Mouse (Mus musculus) adrenal gland, adult 18-20 months (tissue): ENCODE data around the gene Olfr376. TPM values are rescaled to one million over a fixed set of nuclear protein-coding genes. Genes with fewer than 3 reads are reported as not detected.

Experiments
- DNase-seq, 2 experiments: peaks; one replicate each; pipeline ENCODE4 v3.0.0; 2021 to 2022; ENCODE audit warnings: low spot score in 2 of 2
- long read RNA-seq, 2 experiments: library from polyadenylated mRNA; stranded (forward); transcript quantifications; one replicate each; pipeline ENCODE4 v2.0.0; 2021
- total RNA-seq, 2 experiments: library from RNA; stranded (reverse); gene quantifications; 1 replicate in 1 of 2; 2 replicates in 1 of 2; pipeline ENCODE4 v1.2.3; 2021

Gene Olfr376
- not detected for total RNA-seq
- long read RNA-seq, experiment 1, result 0 reads
- long read RNA-seq, experiment 2, result 0 reads

DNA sequence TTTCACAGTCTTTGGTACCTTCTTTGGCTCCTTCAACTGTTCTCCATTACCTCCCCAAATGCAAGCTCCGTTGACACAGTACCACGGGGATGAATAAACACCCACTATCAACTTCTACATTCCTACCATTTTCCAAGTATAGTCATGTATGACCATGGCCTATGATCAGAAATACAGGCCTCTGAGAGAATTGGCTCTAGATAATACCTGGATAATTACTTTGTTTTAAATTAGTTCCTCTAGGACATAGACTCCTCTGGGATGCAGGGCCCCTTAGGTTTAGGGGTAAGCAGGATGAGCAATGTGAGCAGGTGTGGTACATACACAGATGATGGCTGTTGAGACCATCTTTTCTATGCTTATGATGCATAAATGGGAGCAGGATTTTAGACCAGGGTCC lies at the start of gene Olfr376:
Gene Olfr376 (plus strand): TSS at position 301 of the 400 bp plus-strand sequence.
- DNase-seq, result no peak

DNA sequence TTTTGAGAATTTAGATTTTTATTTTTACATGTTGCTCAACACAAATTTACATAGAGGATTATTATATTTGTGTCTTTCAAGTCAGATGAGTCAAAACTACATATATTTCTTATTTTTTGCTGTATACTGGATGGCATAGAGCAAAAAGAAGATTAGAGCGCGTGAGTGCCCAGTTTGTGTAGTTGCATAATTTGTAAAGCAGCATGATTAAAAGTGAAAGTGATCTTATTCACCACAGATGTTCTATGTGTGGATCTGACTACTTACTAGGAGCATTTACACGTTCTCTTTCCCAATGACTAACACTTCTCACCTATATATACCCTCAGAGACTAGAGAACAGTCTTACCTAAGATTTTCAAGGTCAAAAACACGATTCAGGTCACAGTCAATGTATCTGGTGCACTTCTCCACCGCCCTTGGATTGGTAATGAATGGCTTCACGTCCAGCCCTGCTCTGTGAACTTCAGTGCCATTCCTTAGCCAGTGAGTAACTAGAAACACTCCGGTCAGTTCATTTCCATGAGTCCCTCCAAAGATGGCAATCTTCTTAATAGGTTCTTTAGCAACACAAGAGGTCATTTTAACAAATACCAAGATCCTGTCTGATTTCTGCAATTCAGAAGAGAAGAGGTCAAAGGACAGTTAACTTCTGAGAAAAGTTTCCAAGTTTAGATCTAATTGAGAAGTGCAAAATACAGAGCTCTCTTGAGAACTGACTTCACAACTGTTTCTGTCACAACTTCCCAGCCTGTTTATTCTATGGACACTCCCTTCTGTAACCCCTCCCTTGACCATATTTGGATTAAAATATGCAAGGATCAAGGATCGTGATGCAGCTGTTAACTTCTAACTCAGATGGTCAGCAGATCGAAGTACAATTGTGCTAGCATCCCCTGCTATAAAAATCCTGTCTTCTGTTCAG lies 46.9 kb upstream of the Olfr376 start:
- no peak for DNase-seq

DNA sequence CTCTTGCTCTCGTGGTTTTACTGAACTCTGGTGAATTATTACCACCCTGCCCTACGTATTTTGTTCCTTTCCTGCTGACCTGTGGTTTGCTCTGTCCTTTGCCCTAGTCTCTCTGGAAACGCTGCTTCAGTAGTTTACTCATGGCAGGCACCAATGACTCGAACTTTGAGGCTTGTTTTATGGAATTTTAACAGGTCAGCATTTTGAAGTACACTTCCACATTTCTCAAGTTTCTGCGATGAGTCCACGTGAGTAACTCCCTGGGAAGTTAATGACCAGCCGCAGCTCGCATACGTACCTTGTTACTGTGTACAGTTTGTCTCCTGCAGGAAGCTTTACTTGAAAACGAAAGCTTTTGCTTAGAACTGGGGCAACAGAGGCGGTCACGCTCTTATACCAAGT lies 44.6 kb upstream of the Olfr376 start:
- DNase-seq, result peak in 1 of 2 experiments; percentile 19

DNA sequence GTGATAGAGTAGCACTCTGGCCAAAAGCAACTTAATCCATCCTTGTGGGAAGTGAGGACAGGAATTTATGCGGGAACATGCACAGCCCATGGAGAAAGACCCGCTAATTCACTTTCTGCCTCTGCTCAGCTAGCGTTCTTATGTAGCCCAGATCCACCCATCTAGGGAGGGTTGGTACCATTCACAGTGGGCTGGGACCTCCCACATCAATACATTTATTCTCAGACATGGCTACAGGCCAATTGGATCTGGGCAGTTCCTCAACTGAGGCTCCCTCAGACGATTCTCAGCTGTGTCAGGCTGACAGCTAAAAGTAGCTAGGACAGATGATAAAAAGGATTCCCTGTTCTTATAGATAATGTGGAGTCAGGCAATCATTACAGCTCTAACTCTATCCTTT lies 43.7 kb upstream of the Olfr376 start:
- DNase-seq, result no peak

DNA sequence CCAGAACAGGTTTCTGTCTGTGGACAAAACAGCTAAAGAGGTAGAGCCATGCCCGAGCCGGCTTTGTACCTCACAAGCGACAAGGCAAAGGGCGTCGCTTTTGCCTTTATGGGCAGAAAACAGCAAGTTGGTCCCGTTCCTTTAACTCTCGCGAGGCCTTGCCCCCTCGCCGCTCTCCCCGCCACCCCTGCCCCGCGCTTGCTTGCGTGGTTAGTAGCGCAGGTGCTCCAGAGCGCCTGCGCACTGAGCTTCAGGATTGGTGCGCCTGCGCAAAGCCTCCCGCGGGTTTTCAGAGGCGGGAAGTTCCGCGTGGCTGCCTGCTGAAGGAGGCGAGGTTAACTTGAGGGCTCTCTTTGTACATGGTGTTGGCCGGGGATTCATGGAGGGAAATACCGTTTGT lies 41.6 kb upstream of the Olfr376 start, which contains the start of the genes Aspa, Gm49340 and Spata22:
Gene Aspa (minus strand): TSS at position 155 of the 400 bp plus-strand sequence.
Gene Gm49340 (plus strand): TSS at position 300 of the 400 bp plus-strand sequence.
Gene Spata22 (plus strand): TSS at position 300 of the 400 bp plus-strand sequence.
- DNase-seq, result no peak

DNA sequence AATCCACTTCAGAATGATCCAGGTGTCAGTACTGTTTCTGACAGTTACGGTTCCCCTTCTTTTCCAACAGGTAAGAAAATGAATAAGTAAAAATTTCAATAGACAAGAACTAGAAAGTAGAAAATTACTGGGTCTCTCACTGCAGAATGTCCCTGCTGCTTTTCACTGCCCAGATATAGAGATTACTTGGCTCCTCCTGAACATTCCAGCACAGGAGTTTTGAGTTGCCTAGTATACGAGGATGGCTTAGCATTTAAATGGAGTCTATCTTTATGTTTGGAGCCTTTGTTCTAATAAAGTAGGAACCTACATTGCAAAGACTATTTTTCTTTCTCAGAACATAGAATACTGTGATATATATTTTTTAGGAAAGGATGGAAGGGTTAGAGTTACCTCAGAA lies 37.7 kb upstream of the Olfr376 start:
- DNase-seq, result no peak

DNA sequence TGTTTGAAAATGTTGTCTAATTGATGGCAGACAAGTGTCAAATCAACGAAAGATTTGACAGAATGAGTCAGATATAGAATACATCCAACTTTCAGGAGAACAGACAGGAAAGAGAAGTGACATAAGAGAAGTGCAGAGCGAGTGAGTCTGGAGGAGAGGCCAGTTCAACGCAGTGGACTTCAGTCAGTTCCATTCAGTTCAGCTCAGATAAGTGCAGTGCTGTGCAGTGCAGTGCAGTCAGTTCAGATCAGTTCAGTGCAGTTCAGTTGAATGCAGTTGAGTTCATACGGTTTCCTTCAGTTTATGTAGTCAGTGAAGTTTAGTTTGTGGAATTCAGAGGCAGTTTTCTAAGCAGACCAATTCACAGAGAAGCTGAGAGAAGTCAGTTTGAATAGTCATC lies 34.1 kb upstream of the Olfr376 start:
- no peak for DNase-seq

DNA sequence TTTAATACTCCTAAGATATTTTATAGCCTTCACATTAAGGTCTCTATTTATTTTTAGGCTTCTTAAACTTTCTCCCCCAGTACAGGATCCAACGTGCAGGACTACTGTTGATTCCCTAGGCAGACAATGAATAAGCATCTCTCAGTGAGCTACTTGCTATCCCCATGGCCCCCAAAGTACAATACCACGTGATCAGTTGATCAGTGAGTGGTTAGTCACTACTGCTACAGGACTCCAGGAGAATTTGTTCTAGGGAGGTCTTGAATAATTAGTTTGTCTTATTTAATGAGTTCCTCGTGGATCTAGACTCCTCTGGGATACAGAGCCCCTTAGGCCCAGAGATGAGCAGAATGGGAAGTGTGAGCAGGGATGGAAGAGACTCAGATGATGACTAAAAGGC lies 20.6 kb upstream of the Olfr376 start, which contains the start of gene Olfr20:
Gene Olfr20 (plus strand): TSS at position 301 of the 400 bp plus-strand sequence.
- no peak for DNase-seq

DNA sequence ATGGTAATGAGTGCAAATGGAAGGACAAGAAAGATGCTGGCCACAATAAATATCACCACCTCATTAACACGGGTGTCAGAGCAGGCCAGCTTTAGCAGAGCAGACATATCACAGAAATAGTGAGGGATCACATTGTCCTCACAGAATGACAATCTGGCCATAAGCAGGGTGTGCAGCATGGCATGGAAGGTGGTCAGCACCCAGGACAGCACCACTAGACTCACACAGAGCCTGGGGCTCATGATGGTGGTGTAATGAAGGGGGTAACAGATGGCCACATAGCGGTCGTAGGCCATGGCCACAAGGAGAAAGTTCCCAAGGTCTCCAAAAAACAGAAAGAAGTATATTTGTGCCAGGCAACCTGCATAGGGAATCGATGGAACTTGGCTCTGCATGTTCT lies 24.3 kb downstream of the Olfr376 start:
- DNase-seq, result no peak

DNA sequence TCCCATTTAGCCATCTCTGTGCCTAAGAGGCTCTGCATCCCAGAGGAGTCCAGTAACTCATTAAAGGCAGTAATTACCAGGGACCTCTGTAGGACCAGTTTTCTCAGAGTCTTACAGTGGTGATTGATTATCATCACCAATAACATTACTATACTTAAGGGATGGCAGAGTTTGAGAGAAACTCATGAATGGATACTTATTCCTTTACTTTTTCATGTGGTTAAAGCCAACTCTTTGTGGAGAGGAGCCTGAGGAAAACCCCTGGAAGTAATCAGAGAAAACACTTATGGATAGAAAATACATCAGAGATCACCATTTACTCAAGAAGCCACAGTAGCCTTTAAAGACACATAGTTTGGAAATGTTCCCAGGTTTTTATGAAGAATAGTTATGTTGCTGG lies 28.5 kb downstream of the Olfr376 start, which contains the start of gene Olfr1:
Gene Olfr1 (minus strand): TSS at position 101 of the 400 bp plus-strand sequence.
- DNase-seq, result no peak

Other genes with a start within 250 kb of the Olfr376 start
- under 1 TPM; 0.13 to 0.46 TPM for gene Haspin, start 233.0 kb upstream of the Olfr376 start, total RNA-seq
- 10 to 100 TPM in 1 of 2 experiments, 1 to 10 TPM in 1; 4.6 to 19.3 TPM for gene P2rx5, start 210.8 kb upstream of the Olfr376 start, total RNA-seq
- gene Emc6, start 194.2 kb upstream of the Olfr376 start, total RNA-seq, result 10 to 100 TPM; 77.7 to 94.3 TPM
- 10 to 100 TPM; 70.0 to 91.8 TPM for gene Tax1bp3, start 194.2 kb upstream of the Olfr376 start, total RNA-seq
- 10 to 100 TPM; 16.5 to 18.8 TPM for gene Ctns, start 172.2 kb upstream of the Olfr376 start, total RNA-seq
- 10 to 100 TPM in 1 of 2 experiments, 1 to 10 TPM in 1; 7.1 to 11.7 TPM for gene Shpk, start 171.8 kb upstream of the Olfr376 start, total RNA-seq
- gene Trpv1, start 137.0 kb upstream of the Olfr376 start, total RNA-seq, result under 1 TPM; 0.27 to 0.80 TPM
- under 1 TPM; 0.10 to 0.16 TPM for gene Trpv3, start 103.9 kb upstream of the Olfr376 start, total RNA-seq
- gene Aspa, start 41.6 kb upstream of the Olfr376 start, total RNA-seq, result 10 to 100 TPM in 1 of 2 experiments, 1 to 10 TPM in 1; 9.9 to 26.6 TPM
- not detected for gene Gm49340, start 41.5 kb upstream of the Olfr376 start, total RNA-seq
- 1 to 10 TPM in 1 of 2 experiments, under 1 TPM in 1; 0.96 to 1.0 TPM for gene Spata22, start 41.5 kb upstream of the Olfr376 start, total RNA-seq
- not detected for gene Olfr20, start 20.5 kb upstream of the Olfr376 start, total RNA-seq
- not detected for gene Olfr1, start 28.4 kb downstream of the Olfr376 start, total RNA-seq
- not detected for gene Olfr378, start 57.2 kb downstream of the Olfr376 start, total RNA-seq
- gene Olfr380, start 86.3 kb downstream of the Olfr376 start, total RNA-seq, result not detected
- not detected for gene Olfr381, start 120.4 kb downstream of the Olfr376 start, total RNA-seq
- gene Olfr382, start 146.0 kb downstream of the Olfr376 start, total RNA-seq, result not detected
- gene Olfr385, start 221.8 kb downstream of the Olfr376 start, total RNA-seq, result not detected
- not detected for gene Olfr384, start 227.3 kb downstream of the Olfr376 start, total RNA-seq